Mouse (Mus musculus): ENCODE measurements around the gene Pcbp4. TPM values are rescaled to one million over a fixed set of nuclear protein-coding genes. Genes with fewer than 3 reads are reported as not detected.

Gene Pcbp4
- total RNA-seq, 2 experiments from 2014 or later, result 70.7 to 81.8 TPM

Other genes starting within 250 kb of the Pcbp4 start
- gene Tlr9, start 230.7 kb upstream of the Pcbp4 start, total RNA-seq (2021), result under 1 TPM; 0.52 to 0.64 TPM
- gene Alas1, start 204.6 kb upstream of the Pcbp4 start, total RNA-seq (2021), result 100 to 1,000 TPM; 571 to 593 TPM
- gene Poc1a, start 172.2 kb upstream of the Pcbp4 start, total RNA-seq (2021), result 1 to 10 TPM; 3.3 to 3.4 TPM
- gene Dusp7, start 84.7 kb upstream of the Pcbp4 start, total RNA-seq (2021), result 10 to 100 TPM; 43.6 to 67.0 TPM
- 100 to 1,000 TPM; 296 to 309 TPM for gene Rpl29, start 23.8 kb upstream of the Pcbp4 start, total RNA-seq (2021)
- gene Acy1, start 15.0 kb upstream of the Pcbp4 start, total RNA-seq (2021), result 10 to 100 TPM; 22.4 to 28.6 TPM
- 1 to 10 TPM; 6.3 to 6.7 TPM for gene Abhd14b, start 5.8 kb upstream of the Pcbp4 start, total RNA-seq (2021)
- 10 to 100 TPM; 20.2 to 21.3 TPM for gene Abhd14a, start 5.6 kb upstream of the Pcbp4 start, total RNA-seq (2021)
- not detected for gene Gpr62, start 12.6 kb downstream of the Pcbp4 start, total RNA-seq (2021)
- 10 to 100 TPM; 19.7 to 23.5 TPM for gene Rrp9, start 22.7 kb downstream of the Pcbp4 start, total RNA-seq (2021)
- 10 to 100 TPM; 30.1 to 33.5 TPM for gene Parp3, start 23.7 kb downstream of the Pcbp4 start, total RNA-seq (2021)
- gene Iqcf1, start 46.7 kb downstream of the Pcbp4 start, total RNA-seq (2021), result not detected
- not detected for gene Iqcf5, start 61.3 kb downstream of the Pcbp4 start, total RNA-seq (2021)
- gene Iqcf3, start 108.3 kb downstream of the Pcbp4 start, total RNA-seq (2021), result not detected
- not detected for gene Iqcf4, start 117.7 kb downstream of the Pcbp4 start, total RNA-seq (2021)
- not detected for gene Iqcf6, start 173.3 kb downstream of the Pcbp4 start, total RNA-seq (2021)
- gene Grm2, start 202.8 kb downstream of the Pcbp4 start, total RNA-seq (2021), result not detected
- gene Tex264, start 232.6 kb downstream of the Pcbp4 start, total RNA-seq (2021), result 10 to 100 TPM; 41.7 to 44.0 TPM

Data from heart, postnatal 25 days (tissue).